Mouse (Mus musculus) brown adipose tissue, adult 24 weeks (tissue): ENCODE measurements around the gene Nup54. TPM values are rescaled to one million over a fixed set of nuclear protein-coding genes. Genes with fewer than 3 reads are reported as not detected.
A peak's percentile ranks its signal among the peaks of the same experiment; 100 is the strongest.

Experiments
- H3K27ac ChIP-seq: fragments of 200-500 bp; replicated peaks from 2 replicates; pipeline ENCODE4 v1.5.1; 2012; ENCODE audit warnings: low read depth, mild to moderate bottlenecking, low read length
- H3K4me1 ChIP-seq: fragments of 200-500 bp; 2 replicates; pipeline ENCODE4 v1.6.1; 2012; ENCODE audit warnings: low read length, mixed read lengths; ENCODE audit not compliant: control insufficient read depth, insufficient read depth, insufficient read length
- H3K4me3 ChIP-seq: fragments of 200-500 bp; 2 replicates; pipeline ENCODE4 v1.5.1; 2012; ENCODE audit warnings: low read depth, mild to moderate bottlenecking, low read length, moderate library complexity; ENCODE audit not compliant: insufficient read depth
- polyA plus RNA-seq: library from polyadenylated mRNA; stranded (reverse); fragments of >200 nt; gene quantifications from 2 replicates; pipeline ENCODE4 v1.2.4, GENCODE M21; 2012; ENCODE audit not compliant: missing spikeins, insufficient read depth, insufficient read length

The Nup54 gene
- 20.3 and 20.9 TPM in 2 replicates for polyA plus RNA-seq

- Histone ChIP-seq H3K4me1 (no peaks in the 10 kb centered on the region; the same call in 1 of the 2 replicates), H3K4me3 (peak within 1 kb of the TSS; percentile 71), H3K27ac (peak within 1 kb of the TSS; percentile 54)
Measured at GRCm38 (mm10) chr5:92435025-92435584, at the start of gene Nup54. Gene Nup54, minus strand, starts transcription at chr5:92435219.

GRCm38 (mm10) chr5:92472863-92473262, 37.8 kb upstream of the Nup54 start:
- H3K4me3 ChIP-seq = no peak overlapping the region
- H3K27ac ChIP-seq = 0 out of 2 replicates have a peak overlapping the region, but pooled peaks have one; percentile 24
- H3K4me1 ChIP-seq = peaks cover 13% of the 10 kb centered on the region; the same call in 1 of the 2 replicates

- peaks cover 20% of the 10 kb centered on the region for H3K4me1 ChIP-seq
- H3K4me3 ChIP-seq = no peak overlapping the region
- peak overlapping the region; percentile 37 for H3K27ac ChIP-seq
Measured at GRCm38 (mm10) chr5:92471531-92471930, 36.5 kb upstream of the Nup54 start.

GRCm38 (mm10) chr5:92469201-92470130, 34.4 kb upstream of the Nup54 start:
- Histone ChIP-seq H3K27ac (peak overlapping the region; percentile 58), H3K4me3 (no peak overlapping the region), H3K4me1 (peaks cover 23% of the 10 kb centered on the region)

GRCm38 (mm10) chr5:92468234-92468633, 33.2 kb upstream of the Nup54 start:
- no peak overlapping the region for H3K27ac ChIP-seq
- H3K4me1 ChIP-seq = peaks cover 23% of the 10 kb centered on the region

GRCm38 (mm10) chr5:92467102-92467766, 32.2 kb upstream of the Nup54 start:
- peak overlapping the region; percentile 73 for H3K27ac ChIP-seq
- no peak overlapping the region for H3K4me3 ChIP-seq
- H3K4me1 ChIP-seq = peaks cover 21% of the 10 kb centered on the region

More at GRCm38 (mm10) chr5:92468234-92468633, 33.2 kb upstream of the Nup54 start:
- H3K4me3 ChIP-seq = no peak overlapping the region

- Histone ChIP-seq H3K4me3 (no peak overlapping the region), H3K4me1 (peaks cover 18% of the 10 kb centered on the region), H3K27ac (peak overlapping the region; percentile 87)
Measured at GRCm38 (mm10) chr5:92465511-92465910, 30.5 kb upstream of the Nup54 start.

GRCm38 (mm10) chr5:92461321-92461720, 26.3 kb upstream of the Nup54 start:
- H3K4me1 ChIP-seq = peaks cover 2% of the 10 kb centered on the region; the same call in 1 of the 2 replicates
- H3K27ac ChIP-seq = no peak overlapping the region
- no peak overlapping the region for H3K4me3 ChIP-seq

GRCm38 (mm10) chr5:92458726-92459125, 23.7 kb upstream of the Nup54 start:
- Histone ChIP-seq H3K4me3 (no peak overlapping the region), H3K4me1 (no peaks in the 10 kb centered on the region), H3K27ac (no peak overlapping the region)

- Histone ChIP-seq H3K4me3 (no peak overlapping the region), H3K27ac (no peak overlapping the region), H3K4me1 (no peaks in the 10 kb centered on the region)
Measured at GRCm38 (mm10) chr5:92457410-92457809, 22.4 kb upstream of the Nup54 start.

- H3K4me1 ChIP-seq = no peaks in the 10 kb centered on the region
- H3K4me3 ChIP-seq = no peak overlapping the region
- H3K27ac ChIP-seq = no peak overlapping the region
Measured at GRCm38 (mm10) chr5:92452876-92453275, 17.9 kb upstream of the Nup54 start.

- Histone ChIP-seq H3K4me1 (no peaks in the 10 kb centered on the region), H3K4me3 (no peak overlapping the region), H3K27ac (no peak overlapping the region)
Measured at GRCm38 (mm10) chr5:92446736-92447135, 11.7 kb upstream of the Nup54 start.

GRCm38 (mm10) chr5:92445016-92445415, 10.0 kb upstream of the Nup54 start:
- Histone ChIP-seq H3K27ac (no peak overlapping the region), H3K4me1 (no peaks in the 10 kb centered on the region), H3K4me3 (no peak overlapping the region)

- no peak overlapping the region for H3K27ac ChIP-seq
- H3K4me3 ChIP-seq = no peak overlapping the region
- no peaks in the 10 kb centered on the region for H3K4me1 ChIP-seq
Measured at GRCm38 (mm10) chr5:92442914-92443313, 7.9 kb upstream of the Nup54 start.

- H3K4me3 ChIP-seq = no peak overlapping the region
- H3K27ac ChIP-seq = peak overlapping the region; percentile 40; the same call in 1 of the 2 replicates
Measured at GRCm38 (mm10) chr5:92441494-92441893, 6.5 kb upstream of the Nup54 start.

More at GRCm38 (mm10) chr5:92441494-92441893, 6.5 kb upstream of the Nup54 start:
- no peaks in the 10 kb centered on the region for H3K4me1 ChIP-seq
